Mouse (Mus musculus) midbrain, postnatal 0 days (tissue): ENCODE measurements around the gene Sec14l5. TPM values are rescaled to one million over a fixed set of nuclear protein-coding genes. Genes with fewer than 3 reads are reported as not detected.

ENCODE experiments used
- ATAC-seq: fragments of 200-750 bp; cut with Nextera tagmentation; 2 replicates; pipeline ENCODE4 v1.8.0; 2017; ENCODE audit warnings: moderate number of reproducible peaks, mild to moderate bottlenecking, moderate TSS enrichment, moderate library complexity; ENCODE audit not compliant: low FRiP score
- DNase-seq: peaks from one replicate; pipeline ENCODE4 v3.0.0-alpha.2; 2015; ENCODE audit warnings: low spot score
- H3K27ac ChIP-seq: fragments of 300-500 bp; sonication (generic); 2 replicates; pipeline ENCODE4 v1.5.1; 2014; ENCODE audit warnings: low read depth, mild to moderate bottlenecking, low read length, mixed read lengths
- H3K27me3 ChIP-seq: fragments of 300-500 bp; sonication (generic); 2 replicates; pipeline ENCODE4 v1.6.1; 2014; ENCODE audit warnings: low read length, control low read depth, mixed read lengths; ENCODE audit not compliant: insufficient read depth
- H3K36me3 ChIP-seq: fragments of 300-500 bp; sonication (generic); 2 replicates; pipeline ENCODE4 v1.6.1; 2014; ENCODE audit warnings: low read length, control low read depth, mixed read lengths; ENCODE audit not compliant: insufficient read depth
- H3K4me1 ChIP-seq: fragments of 300-500 bp; sonication (generic); 2 replicates; pipeline ENCODE4 v1.6.1; 2014; ENCODE audit warnings: mild to moderate bottlenecking, control low read depth, antibody characterized with exemption, low read length, mixed read lengths; ENCODE audit not compliant: insufficient read depth
- H3K4me2 ChIP-seq: fragments of 300-500 bp; sonication (generic); 2 replicates; pipeline ENCODE4 v1.6.1; 2014; ENCODE audit warnings: low read depth, mild to moderate bottlenecking, low read length, mixed read lengths; ENCODE audit not compliant: poor library complexity, severe bottlenecking
- H3K4me3 ChIP-seq: fragments of 300-500 bp; sonication (generic); 2 replicates; pipeline ENCODE4 v1.5.1; 2014; ENCODE audit warnings: low read depth, mild to moderate bottlenecking, low read length, moderate library complexity
- H3K9ac ChIP-seq: fragments of 300-500 bp; sonication (generic); replicated peaks from 2 replicates; pipeline ENCODE4 v1.6.1; 2014; ENCODE audit warnings: mild to moderate bottlenecking, low read length, moderate library complexity, mixed read lengths; ENCODE audit not compliant: poor library complexity, severe bottlenecking
- H3K9me3 ChIP-seq: fragments of 300-500 bp; sonication (generic); 2 replicates; pipeline ENCODE4 v1.6.1; 2016; ENCODE audit warnings: low read length, control low read depth
- CTCF ChIP-seq: IDR thresholded peaks from 2 replicates; pipeline ENCODE4 v1.5.1; 2016; ENCODE audit warnings: antibody characterized with exemption, mild to moderate bottlenecking
- WGBS: fragments of 180-500 bp; shearing (Covaris S2); extraction: QIAGEN DNeasy Blood & Tissue Kit; methylation state at CpG from one replicate; pipeline ENCODE4 v1.1.7; 2014; 5-methylcytosine and 5-hydroxymethylcytosine counted together
- polyA plus RNA-seq: library from polyadenylated mRNA; unstranded; fragments of >200 nt; fragmentation: Nextera tagmentation; extraction: Ambion mirVana; gene quantifications from 2 replicates; pipeline ENCODE4 v1.2.1, GENCODE M21; 2015
- total RNA-seq: library from RNA; depleted of rRNA; stranded (reverse); fragments of >200 nt; gene quantifications from 2 replicates; pipeline ENCODE4 v1.2.3, GENCODE M21; 2014

Gene Sec14l5
- total and polyA plus RNA-seq, 2 experiments from 2014 or later = 0.14 to 1.6 TPM

DNA sequence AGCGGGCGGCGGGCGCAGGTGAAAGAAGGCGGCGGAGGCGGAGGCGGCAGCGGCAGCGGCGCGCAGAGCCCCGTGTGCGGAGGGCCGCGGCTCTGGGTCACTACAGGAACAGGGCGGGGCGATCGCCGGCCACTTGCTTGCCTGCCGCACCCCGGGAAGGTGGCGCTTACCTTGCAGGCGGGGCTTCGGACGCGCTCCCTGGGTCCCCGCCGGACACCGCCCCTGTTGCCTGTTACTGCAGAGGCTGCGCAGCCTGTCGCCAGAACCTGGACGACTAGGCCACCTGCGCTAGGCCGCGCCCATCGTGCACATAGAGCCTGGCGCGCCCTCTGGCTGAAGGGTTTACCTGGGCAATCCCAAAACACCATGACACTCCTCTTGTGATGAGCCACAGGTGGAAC lies 14.5 kb upstream of the Sec14l5 start, which contains the start of gene Ppl:
Gene Ppl, minus strand, starts transcription at position 21 of the 401 bp plus-strand sequence.
- Histone ChIP-seq H3K27me3 (peaks cover 52% of the 10 kb centered on the region), H3K4me2 (peak within 1 kb of the TSS; percentile 56), H3K27ac (no peak within 1 kb of the TSS), H3K4me1 (no peaks in the 10 kb centered on the region), H3K9ac (no peak within 1 kb of the TSS), H3K9me3 (no peaks in the 10 kb centered on the region), H3K4me3 (peak within 1 kb of the TSS; percentile 32), H3K36me3 (no peaks in the 10 kb centered on the region)
- TF ChIP-seq CTCF = peak; percentile 22
- DNase-seq (no peak), ATAC-seq (no peak)
- WGBS = 2% methylated on average over 30 of the region's 39 CpGs

GRCm38 (mm10) chr16:5134623-5135330 lies 12.1 kb upstream of the Sec14l5 start:
- no peak overlapping the region for H3K4me2 ChIP-seq
- H3K36me3 ChIP-seq = no peaks in the 10 kb centered on the region
- H3K9ac ChIP-seq = no peak overlapping the region
- no peak overlapping the region for H3K4me3 ChIP-seq
- WGBS = 76% methylated on average over 14 of the region's 14 CpGs
- DNase-seq (peak; percentile 10), ATAC-seq (no peak)
- H3K27me3 ChIP-seq = peaks cover 45% of the 10 kb centered on the region
- no peak overlapping the region for H3K27ac ChIP-seq
- H3K9me3 ChIP-seq = no peaks in the 10 kb centered on the region
- no peak for TF ChIP-seq CTCF
- no peaks in the 10 kb centered on the region for H3K4me1 ChIP-seq

GRCm38 (mm10) chr16:5135551-5136261 lies 11.2 kb upstream of the Sec14l5 start:
- Histone ChIP-seq H3K4me2 (no peak overlapping the region), H3K4me3 (no peak overlapping the region), H3K36me3 (no peaks in the 10 kb centered on the region), H3K27me3 (peaks cover 36% of the 10 kb centered on the region), H3K4me1 (no peaks in the 10 kb centered on the region), H3K9ac (no peak overlapping the region), H3K27ac (no peak overlapping the region), H3K9me3 (no peaks in the 10 kb centered on the region)
- ATAC-seq (no peak), DNase-seq (no peak)
- no peak for TF ChIP-seq CTCF
- 69% methylated on average over 8 of the region's 8 CpGs for WGBS

DNA sequence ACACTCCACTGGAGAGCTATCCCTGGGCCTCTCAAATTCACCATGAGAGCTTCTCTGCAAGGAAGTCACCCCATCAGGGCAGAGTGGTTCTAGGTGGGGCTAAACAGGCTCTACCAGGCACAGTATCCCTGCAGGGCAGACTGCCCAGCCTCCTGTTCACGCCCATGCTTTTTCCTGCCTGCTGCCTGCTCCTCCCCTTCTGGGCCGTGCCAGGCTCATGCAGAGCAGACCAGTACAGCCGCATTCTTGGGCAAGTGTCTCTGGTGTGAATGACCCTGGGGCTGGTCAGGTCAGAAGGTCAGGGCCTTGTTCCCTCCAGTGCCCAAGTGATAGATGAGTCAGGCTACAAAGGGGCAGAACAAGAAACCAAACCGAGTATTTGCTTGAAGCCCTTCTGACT lies 10.4 kb upstream of the Sec14l5 start:
- no peak overlapping the region for H3K9ac ChIP-seq
- no peak for DNase-seq
- H3K9me3 ChIP-seq = no peaks in the 10 kb centered on the region
- 32% methylated on average over 4 of the region's 4 CpGs for WGBS
- no peak overlapping the region for H3K4me2 ChIP-seq
- H3K4me1 ChIP-seq = no peaks in the 10 kb centered on the region
- peaks cover 28% of the 10 kb centered on the region for H3K27me3 ChIP-seq
- no peak for TF ChIP-seq CTCF
- ATAC-seq = no peak
- H3K27ac ChIP-seq = no peak overlapping the region
- no peak overlapping the region for H3K4me3 ChIP-seq
- no peaks in the 10 kb centered on the region for H3K36me3 ChIP-seq

- Histone ChIP-seq H3K9me3 (no peaks in the 10 kb centered on the region), H3K9ac (no peak overlapping the region), H3K4me1 (no peaks in the 10 kb centered on the region), H3K27ac (no peak overlapping the region), H3K36me3 (no peaks in the 10 kb centered on the region), H3K4me2 (no peak overlapping the region), H3K4me3 (no peak overlapping the region), H3K27me3 (peaks cover 23% of the 10 kb centered on the region)
- TF ChIP-seq CTCF = no peak
- DNase-seq (no peak), ATAC-seq (no peak)
- WGBS = 59% methylated on average over 12 of the region's 12 CpGs
Observed at GRCm38 (mm10) chr16:5137006-5137540, 9.8 kb upstream of the Sec14l5 start.

GRCm38 (mm10) chr16:5139741-5140140 lies 7.2 kb upstream of the Sec14l5 start:
- peak; percentile 64 for DNase-seq
- no peak for TF ChIP-seq CTCF
- Histone ChIP-seq H3K36me3 (no peaks in the 10 kb centered on the region), H3K4me3 (no peak overlapping the region), H3K9me3 (no peaks in the 10 kb centered on the region), H3K27ac (no peak overlapping the region), H3K4me2 (no peak overlapping the region), H3K4me1 (no peaks in the 10 kb centered on the region), H3K27me3 (0 out of 2 replicates have a peak, but pooled peaks cover under 1% of the 10 kb centered on the region), H3K9ac (no peak overlapping the region)
- ATAC-seq = no peak
- 40% methylated on average over 4 of the region's 4 CpGs for WGBS
